Mouse (Mus musculus) liver, embryonic 14.5 days (tissue): ENCODE measurements at regions not wholly inside any gene's neighbourhood (a gene's known extent, or its start where the extent isn't known, plus 50 kb on each side); places are given as distances from the start of the nearest gene placed in this dataset.

Experiments used
- CTCF ChIP-seq: IDR thresholded peaks from 2 replicates; pipeline ENCODE4 v1.5.1; 2016; ENCODE audit warnings: antibody characterized with exemption, low read depth, control low read depth
- EP300 ChIP-seq: IDR thresholded peaks from 2 replicates; pipeline ENCODE4 v1.6.1; 2016; ENCODE audit warnings: antibody characterized with exemption, low read depth

- TF ChIP-seq CTCF (no peak), EP300 (no peak)
Observed at GRCm38 (mm10) chr1:73075699-73076373, 60.1 kb upstream of the Tnp1 start.
